ENCODE assay signal across 19 mouse cellular contexts in genomic region chr2:4615014-4615546, GRCm38 (mm10). TPM values are rescaled to one million over a fixed set of nuclear protein-coding genes. Genes with fewer than 3 reads are reported as not detected.
DNase-seq lines count a peak whose midpoint lies in the region; ATAC-seq and TF ChIP-seq lines count a peak whose summit lies in the region.
"Had no signal": no experiment of that assay in that cellular context is flagged by ENCODE, and none has a peak within 500 bp of the region (broad histone marks: within the 10 kb centered on the region; RNA-seq: fewer than 3 reads in every experiment).

No protein-coding gene starts in this region.

- H3K4me2 ChIP-seq in forebrain, embryonic 15.5 days (replicated peaks) = no peak overlapping the region
- H3K4me2 ChIP-seq in forebrain, embryonic 14.5 days (ENCODE audit: low read length) = no peak overlapping the region
- H3K4me2 ChIP-seq in liver, embryonic 13.5 days = no peak overlapping the region
- no peak overlapping the region for H3K4me2 ChIP-seq in liver, embryonic 11.5 days
- no peak overlapping the region for H3K4me2 ChIP-seq in myocyte (ENCODE audit: low read depth)
- H3K4me2 ChIP-seq: hindbrain, embryonic 15.5 days; limb, embryonic 13.5 days; liver, embryonic 15.5 days; midbrain, embryonic 13.5 days had no signal

- no peaks in the 10 kb centered on the region for H3K9me3 ChIP-seq in forebrain, embryonic 15.5 days
- no peaks in the 10 kb centered on the region for H3K9me3 ChIP-seq in forebrain, embryonic 14.5 days (replicated peaks; ENCODE audit: control insufficient read depth, low read length)
- no peaks in the 10 kb centered on the region for H3K9me3 ChIP-seq in liver, embryonic 13.5 days (replicated peaks)
- H3K9me3 ChIP-seq in liver, embryonic 11.5 days (ENCODE audit: control insufficient read depth, low read length) = no peaks in the 10 kb centered on the region
- H3K9me3 ChIP-seq: heart, embryonic 10.5 days; hindbrain, embryonic 15.5 days; limb, embryonic 13.5 days; liver, embryonic 15.5 days; midbrain, embryonic 13.5 days had no signal

- no peaks in the 10 kb centered on the region for H3K79me2 ChIP-seq in myocyte (ENCODE audit: control insufficient read depth, insufficient read depth)

- no peak for DNase-seq in forebrain, embryonic 14.5 days (ENCODE audit: low spot score)
- DNase-seq in liver, embryonic 13.5 days = no peak
- no peak for DNase-seq in liver, embryonic 11.5 days (ENCODE audit: low spot score)
- peak; percentile 18 for DNase-seq in 3T3-L1 (ENCODE audit: low read depth, low spot score)
- no peak for DNase-seq in gastrocnemius, postnatal 10 days
- DNase-seq: cerebellum, adult 2 months; gastrocnemius, postnatal 36 days; heart, postnatal 4 days; kidney, adult 18-20 months; layer of hippocampus, postnatal 36 days; right cerebral cortex, postnatal 25 days had no signal

- H3K27me3 ChIP-seq in forebrain, embryonic 15.5 days = no peaks in the 10 kb centered on the region
- no peaks in the 10 kb centered on the region for H3K27me3 ChIP-seq in forebrain, embryonic 14.5 days (replicated peaks; ENCODE audit: control insufficient read depth, insufficient read depth, low read length)
- H3K27me3 ChIP-seq in liver, embryonic 13.5 days = no peaks in the 10 kb centered on the region
- no peaks in the 10 kb centered on the region for H3K27me3 ChIP-seq in liver, embryonic 11.5 days (replicated peaks; ENCODE audit: control insufficient read depth, insufficient read depth, low read length)
- no peaks in the 10 kb centered on the region for H3K27me3 ChIP-seq in myocyte (ENCODE audit: control insufficient read depth, insufficient read depth, insufficient read length)
- H3K27me3 ChIP-seq: hindbrain, embryonic 15.5 days; limb, embryonic 13.5 days; liver, embryonic 15.5 days; midbrain, embryonic 13.5 days had no signal

- WGBS in forebrain, embryonic 15.5 days = 84% methylated on average over 2 of the region's 2 CpGs
- WGBS in forebrain, embryonic 14.5 days = 92% methylated on average over 2 of the region's 2 CpGs
- WGBS in liver, embryonic 13.5 days (ENCODE audit: insufficient replicate concordance) = 80% methylated on average over 2 of the region's 2 CpGs
- WGBS in liver, embryonic 11.5 days = 84% methylated on average over 2 of the region's 2 CpGs

- no peaks in the 10 kb centered on the region for H3K4me1 ChIP-seq in forebrain, embryonic 15.5 days
- H3K4me1 ChIP-seq in forebrain, embryonic 14.5 days (ENCODE audit: control insufficient read depth, insufficient read depth, low read length) = no peaks in the 10 kb centered on the region
- H3K4me1 ChIP-seq in liver, embryonic 13.5 days (replicated peaks) = no peaks in the 10 kb centered on the region
- H3K4me1 ChIP-seq in liver, embryonic 11.5 days (replicated peaks; ENCODE audit: control insufficient read depth, insufficient read depth, low read length) = no peaks in the 10 kb centered on the region
- H3K4me1 ChIP-seq: hindbrain, embryonic 15.5 days; liver, embryonic 15.5 days had no signal

- no peak overlapping the region for H3K9ac ChIP-seq in forebrain, embryonic 15.5 days (replicated peaks)
- no peak overlapping the region for H3K9ac ChIP-seq in forebrain, embryonic 14.5 days (ENCODE audit: low read length)
- H3K9ac ChIP-seq in liver, embryonic 13.5 days = no peak overlapping the region
- H3K9ac ChIP-seq in liver, embryonic 11.5 days (ENCODE audit: low read depth, low read length) = no peak overlapping the region
- H3K9ac ChIP-seq: hindbrain, embryonic 15.5 days; limb, embryonic 13.5 days; liver, embryonic 15.5 days; midbrain, embryonic 13.5 days had no signal

- peak; percentile 51; the same call in 1 of the 2 replicates for ATAC-seq in forebrain, embryonic 15.5 days (replicated peaks)
- ATAC-seq in forebrain, embryonic 14.5 days = no peak
- ATAC-seq in liver, embryonic 13.5 days (ENCODE audit: low read depth) = no peak; the same call in 1 of the 2 replicates
- no peak for ATAC-seq in liver, embryonic 11.5 days (replicated peaks; ENCODE audit: low FRiP score)

- no peak overlapping the region for H3K27ac ChIP-seq in forebrain, embryonic 15.5 days (replicated peaks)
- H3K27ac ChIP-seq in forebrain, embryonic 14.5 days (ENCODE audit: low read depth, low read length) = no peak overlapping the region
- H3K27ac ChIP-seq in liver, embryonic 13.5 days = peak overlapping the region; percentile 23; the same call in 1 of the 2 replicates
- no peak overlapping the region for H3K27ac ChIP-seq in liver, embryonic 11.5 days (ENCODE audit: low read depth, low read length)
- H3K27ac ChIP-seq: heart, embryonic 10.5 days; hindbrain, embryonic 15.5 days; layer of hippocampus, adult 2 months; limb, embryonic 13.5 days; liver, embryonic 15.5 days; midbrain, embryonic 13.5 days had no signal

- peaks cover 31% of the 10 kb centered on the region for H3K36me3 ChIP-seq in forebrain, embryonic 15.5 days
- peaks cover 41% of the 10 kb centered on the region for H3K36me3 ChIP-seq in forebrain, embryonic 14.5 days (ENCODE audit: control insufficient read depth, insufficient read depth, low read length)
- peaks cover 43% of the 10 kb centered on the region for H3K36me3 ChIP-seq in liver, embryonic 13.5 days
- peaks cover 20% of the 10 kb centered on the region for H3K36me3 ChIP-seq in liver, embryonic 11.5 days (ENCODE audit: control insufficient read depth, insufficient read depth, low read length)
- H3K36me3 ChIP-seq in myocyte (ENCODE audit: control insufficient read depth, insufficient read depth) = peaks cover 36% of the 10 kb centered on the region

- TF ChIP-seq POLR2A in myocyte (IDR thresholded peaks at IDR 0.05; ENCODE audit: insufficient read length, low read depth) = no peak

- H3ac ChIP-seq in myocyte (ENCODE audit: control insufficient read depth, insufficient read length) = no peak overlapping the region

- H3K4me3 ChIP-seq in forebrain, embryonic 15.5 days = no peak overlapping the region
- H3K4me3 ChIP-seq in forebrain, embryonic 14.5 days (ENCODE audit: low read depth, low read length) = no peak overlapping the region
- no peak overlapping the region for H3K4me3 ChIP-seq in liver, embryonic 13.5 days (replicated peaks)
- H3K4me3 ChIP-seq in liver, embryonic 11.5 days (ENCODE audit: low read depth, low read length) = no peak overlapping the region
- no peak overlapping the region for H3K4me3 ChIP-seq in myocyte
- H3K4me3 ChIP-seq: heart, embryonic 10.5 days; hindbrain, embryonic 15.5 days; layer of hippocampus, adult 2 months; limb, embryonic 13.5 days; liver, embryonic 15.5 days; midbrain, embryonic 13.5 days had no signal

TF ChIP-seq in myocyte, 11 proteins besides CTCF, POLR2A, EP300 and RAD21:
- TF ChIP-seq POLR2AphosphoS2 (IDR thresholded peaks at IDR 0.05; ENCODE audit: insufficient read length, low read depth) = peak; percentile 0
- no peak for TF ChIP-seq MYOG (IDR thresholded peaks at IDR 0.05; ENCODE audit: control insufficient read depth in 1 of 3, insufficient read depth in 1 of 3, insufficient read length in 2 of 3, low read depth in 2 of 3)
- TF ChIP-seq MYOD1 (IDR thresholded peaks at IDR 0.05; ENCODE audit: control insufficient read depth in 1 of 3, insufficient read length in 2 of 3, low read depth in 2 of 3) = no peak
- TF ChIP-seq CEBPB (IDR thresholded peaks at IDR 0.05; ENCODE audit: insufficient read depth, poor library complexity, severe bottlenecking) = no peak

RNA-seq across cellular contexts. Expression of gene Prpf18, which starts 36.8 kb away (rescaled TPM):
- 55.2 and 58.4 TPM in 2 replicates for polyA plus RNA-seq in forebrain, embryonic 15.5 days (2015; fragmentation: Nextera tagmentation; extraction: Ambion mirVana)
- 46.8 and 53.1 TPM in 2 replicates for polyA plus RNA-seq in forebrain, embryonic 14.5 days (2014; fragmentation: Nextera tagmentation; extraction: Ambion mirVana)
- polyA plus RNA-seq in liver, embryonic 13.5 days (2015; fragmentation: Nextera tagmentation; extraction: Ambion mirVana) = 27.3 and 34.2 TPM in 2 replicates
- polyA plus RNA-seq in liver, embryonic 11.5 days (2014; fragmentation: Nextera tagmentation; extraction: Ambion mirVana) = 37.1 and 39.9 TPM in 2 replicates
- polyA plus RNA-seq in myocyte (2012; fragmentation: generic; extraction: Trizol) = 15.7 TPM
- 10 to 100 TPM; 34.3 to 35.4 TPM for total RNA-seq in gastrocnemius, postnatal 10 days (2021)
